Mouse (Mus musculus) spleen, adult 2 months (tissue): ENCODE data around the gene Atxn1.

ENCODE experiments used
- CTCF ChIP-seq: fragments of 200-500 bp; IDR thresholded peaks from 2 replicates; pipeline ENCODE4 v1.5.1; 2011; ENCODE audit warnings: mild to moderate bottlenecking, inconsistent platforms; ENCODE audit not compliant: insufficient read depth, insufficient read length, insufficient replicate concordance; ENCODE audit errors: extremely low read depth
- POLR2A ChIP-seq: fragments of 200-500 bp; IDR thresholded peaks from 2 replicates; pipeline ENCODE4 v1.6.1; 2011; ENCODE audit warnings: low read depth, low read length, inconsistent platforms

- TF ChIP-seq CTCF (no peak), POLR2A (no peak)
Measured at GRCm38 (mm10) chr13:45914117-45914516, 50.7 kb downstream of the Atxn1 start.
